Mouse (Mus musculus) liver, adult 2 months (tissue): ENCODE measurements around the gene Hoxd4.

Experiments used
- CTCF ChIP-seq: fragments of 200-500 bp; IDR thresholded peaks from 2 replicates; pipeline ENCODE4 v1.5.1; 2011; ENCODE audit warnings: low read depth, low read length, control low read depth
- POLR2A ChIP-seq: fragments of 200-500 bp; IDR thresholded peaks from 2 replicates; pipeline ENCODE4 v1.6.1; 2011; ENCODE audit warnings: low read length, control low read depth; ENCODE audit not compliant: insufficient read depth; ENCODE audit errors: extremely low read depth

DNA sequence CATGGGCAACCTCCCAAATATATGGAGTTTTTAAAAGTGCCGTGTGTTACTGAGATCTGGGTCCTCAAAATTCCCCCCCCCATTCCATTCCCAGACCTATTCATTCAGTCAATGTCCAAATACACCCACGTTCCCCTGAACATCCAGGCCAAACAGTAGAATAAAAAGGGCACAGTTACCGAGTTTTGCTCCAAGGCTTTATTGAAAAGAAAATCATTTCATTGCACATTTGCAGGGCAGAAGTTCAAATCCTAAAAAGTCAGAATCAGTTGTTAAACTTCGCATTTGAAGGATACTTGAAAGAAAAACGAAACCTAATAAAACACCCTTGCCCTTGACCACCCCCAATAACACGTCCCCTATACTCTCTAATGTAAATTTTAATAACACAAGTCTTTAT is 8.9 kb upstream of the Hoxd4 start:
- TF ChIP-seq CTCF (no peak), POLR2A (no peak)
